Mouse (Mus musculus): ENCODE measurements around the gene Memo1.
"Not testable (repeated sequence)": the region's sequence is repeated elsewhere in the genome, so short reads cannot be mapped to it uniquely, and the experiment has no call there.

The Memo1 gene

GRCm38 (mm10) chr17:74295026-74295970 is at the start of gene Memo1:
TSS of gene Memo1 (minus strand) at chr17:74295521.
- peak; percentile 72 for DNase-seq (ENCODE audit: low read depth, low spot score)

- no peak for DNase-seq (ENCODE audit: low read depth, low spot score)
These were observed 45.8 kb upstream of the Memo1 start for GRCm38 (mm10) chr17:74341151-74341550.

- no peak for DNase-seq (ENCODE audit: low read depth, low spot score)
These were observed 43.9 kb upstream of the Memo1 start, which contains the start of gene Spast for GRCm38 (mm10) chr17:74338937-74339804. TSS of gene Spast (plus strand) at chr17:74338987.

GRCm38 (mm10) chr17:74338225-74338931 is 43.1 kb upstream of the Memo1 start:
- peak; percentile 94 for DNase-seq (ENCODE audit: low read depth, low spot score)

- no peak for DNase-seq (ENCODE audit: low read depth, low spot score)
These were observed 35.8 kb upstream of the Memo1 start for GRCm38 (mm10) chr17:74331049-74331676.

- not testable (repeated sequence) for DNase-seq (ENCODE audit: low read depth, low spot score)
These were observed 32.8 kb upstream of the Memo1 start for GRCm38 (mm10) chr17:74328146-74328545.

- not testable (repeated sequence) for DNase-seq (ENCODE audit: low read depth, low spot score)
These were observed 31.9 kb upstream of the Memo1 start for GRCm38 (mm10) chr17:74327195-74327594.

GRCm38 (mm10) chr17:74323844-74324243 is 28.5 kb upstream of the Memo1 start, which contains the start of gene Dpy30:
TSS of gene Dpy30 (minus strand) at chr17:74323944.
- DNase-seq (ENCODE audit: low read depth, low spot score), result no peak

GRCm38 (mm10) chr17:74322400-74323054 is 27.2 kb upstream of the Memo1 start:
- DNase-seq (ENCODE audit: low read depth, low spot score), result no peak

GRCm38 (mm10) chr17:74318721-74319120 is 23.4 kb upstream of the Memo1 start:
- no peak for DNase-seq (ENCODE audit: low read depth, low spot score)

- peak; percentile 81 for DNase-seq (ENCODE audit: low read depth, low spot score)
These were observed 21.1 kb upstream of the Memo1 start for GRCm38 (mm10) chr17:74316309-74316863.

GRCm38 (mm10) chr17:74315445-74316308 is 20.4 kb upstream of the Memo1 start:
- DNase-seq (ENCODE audit: low read depth, low spot score), result no peak

- DNase-seq (ENCODE audit: low read depth, low spot score), result no peak
These were observed 10.7 kb upstream of the Memo1 start for GRCm38 (mm10) chr17:74306021-74306420.

GRCm38 (mm10) chr17:74305616-74306015 is 10.3 kb upstream of the Memo1 start:
- DNase-seq (ENCODE audit: low read depth, low spot score), result no peak

GRCm38 (mm10) chr17:74304060-74304459 is 8.7 kb upstream of the Memo1 start:
- DNase-seq (ENCODE audit: low read depth, low spot score), result no peak

- DNase-seq (ENCODE audit: low read depth, low spot score), result no peak
These were observed 4.8 kb upstream of the Memo1 start for GRCm38 (mm10) chr17:74300089-74300488.

GRCm38 (mm10) chr17:74296991-74297390 is 1.7 kb upstream of the Memo1 start:
- not testable (repeated sequence) for DNase-seq (ENCODE audit: low read depth, low spot score)

GRCm38 (mm10) chr17:74296076-74296823 is 929 bp upstream of the Memo1 start:
- DNase-seq (ENCODE audit: low read depth, low spot score), result no peak

Measured in embryo, embryonic 11.5 days (tissue).